Mouse (Mus musculus): ENCODE results near the gene Gm11555. TPM values are rescaled to one million over a fixed set of nuclear protein-coding genes. Genes with fewer than 3 reads are reported as not detected.
"Not testable (repeated sequence)": the region's sequence is repeated elsewhere in the genome, so short reads cannot be mapped to it uniquely, and the experiment has no call there.

The Gm11555 gene
- total and polyA plus RNA-seq, 3 experiments, result not detected

GRCm38 (mm10) chr11:99659256-99659655, 9.2 kb upstream of the Gm11555 start:
- TF ChIP-seq GATA1 (IDR thresholded peaks at IDR 0.05; ENCODE audit: borderline replicate concordance, low read length) (no peak), CTCF (IDR thresholded peaks at IDR 0.05; ENCODE audit: low read depth, low read length) (no peak), TAL1 (conservative IDR thresholded peaks at IDR 0.05; ENCODE audit: low read depth, low read length) (no peak), GATA2 (IDR thresholded peaks at IDR 0.05; ENCODE audit: borderline replicate concordance, low read depth, low read length) (no peak), POLR2AphosphoS5 (IDR thresholded peaks at IDR 0.05; ENCODE audit: insufficient replicate concordance, low read depth, low read length) (no peak)
- DNase-seq (ENCODE audit: low spot score), result no peak
- no peak overlapping the region for H3K4me3 ChIP-seq (ENCODE audit: low read depth, low read length)
- no peaks in the 10 kb centered on the region for H3K27me3 ChIP-seq (ENCODE audit: insufficient read depth, low read length)
- peaks cover 28% of the 10 kb centered on the region for H3K9me3 ChIP-seq (replicated peaks)
- H3K36me3 ChIP-seq (replicated peaks), result no peaks in the 10 kb centered on the region
- ATAC-seq (ENCODE audit: extremely low read depth, insufficient number of reproducible peaks, low FRiP score, poor library complexity, severe bottlenecking), result no peak
- no peaks in the 10 kb centered on the region for H3K4me1 ChIP-seq (ENCODE audit: insufficient read depth, low read depth, low read length)

GRCm38 (mm10) chr11:99658467-99659010, 8.5 kb upstream of the Gm11555 start, which contains the start of gene Gm11563:
Gene Gm11563 (minus strand): TSS chr11:99658960.
- H3K9me3 ChIP-seq (replicated peaks), result peaks cover 25% of the 10 kb centered on the region
- H3K4me3 ChIP-seq (ENCODE audit: low read depth, low read length); ATAC-seq (ENCODE audit: extremely low read depth, insufficient number of reproducible peaks, low FRiP score, poor library complexity, severe bottlenecking); H3K4me1 ChIP-seq (ENCODE audit: insufficient read depth, low read depth, low read length); H3K27me3 ChIP-seq (ENCODE audit: insufficient read depth, low read length); DNase-seq (ENCODE audit: low spot score); H3K36me3 ChIP-seq (replicated peaks): not testable (repeated sequence)

DNA sequence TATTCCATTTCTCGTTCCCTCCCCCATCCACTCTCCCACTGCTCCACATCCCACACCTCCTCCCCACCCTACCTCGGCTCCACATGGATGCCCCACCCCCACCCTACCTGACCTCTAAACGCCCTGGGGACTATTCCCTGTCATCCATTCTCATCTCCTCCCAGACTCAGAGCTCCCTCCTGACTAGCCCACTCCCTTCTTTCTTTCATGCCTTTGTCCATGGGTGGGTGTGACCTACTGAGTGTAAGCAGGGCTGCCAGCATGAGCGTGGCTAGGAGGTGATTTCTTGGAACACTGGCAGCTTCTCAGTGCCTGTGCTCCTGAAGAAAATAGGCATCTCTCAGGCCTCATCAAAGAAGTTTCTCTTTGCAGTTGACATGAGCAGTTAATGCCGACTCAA, 7.0 kb upstream of the Gm11555 start:
- DNase-seq (ENCODE audit: low spot score) (no peak), ATAC-seq (ENCODE audit: extremely low read depth, insufficient number of reproducible peaks, low FRiP score, poor library complexity, severe bottlenecking) (no peak)
- H3K4me1 ChIP-seq (ENCODE audit: insufficient read depth, low read depth, low read length), result no peaks in the 10 kb centered on the region
- peaks cover 21% of the 10 kb centered on the region for H3K9me3 ChIP-seq (replicated peaks)
- H3K36me3 ChIP-seq (replicated peaks), result no peaks in the 10 kb centered on the region
- no peaks in the 10 kb centered on the region for H3K27me3 ChIP-seq (ENCODE audit: insufficient read depth, low read length)
- no peak for TF ChIP-seq GATA1 (IDR thresholded peaks at IDR 0.05; ENCODE audit: borderline replicate concordance, low read length)
- TF ChIP-seq POLR2AphosphoS5 (IDR thresholded peaks at IDR 0.05; ENCODE audit: insufficient replicate concordance, low read depth, low read length), result no peak
- no peak for TF ChIP-seq GATA2 (IDR thresholded peaks at IDR 0.05; ENCODE audit: borderline replicate concordance, low read depth, low read length)
- TF ChIP-seq TAL1 (conservative IDR thresholded peaks at IDR 0.05; ENCODE audit: low read depth, low read length), result no peak
- no peak for TF ChIP-seq CTCF (IDR thresholded peaks at IDR 0.05; ENCODE audit: low read depth, low read length)
- H3K4me3 ChIP-seq (ENCODE audit: low read depth, low read length), result no peak overlapping the region

- Histone ChIP-seq H3K27me3 (ENCODE audit: insufficient read depth, low read length) (no peaks in the 10 kb centered on the region), H3K4me1 (ENCODE audit: insufficient read depth, low read depth, low read length) (no peaks in the 10 kb centered on the region), H3K9me3 (replicated peaks) (peaks cover 19% of the 10 kb centered on the region), H3K36me3 (replicated peaks) (no peaks in the 10 kb centered on the region), H3K4me3 (ENCODE audit: low read depth, low read length) (no peak overlapping the region)
- DNase-seq (ENCODE audit: low spot score), result no peak
- no peak for TF ChIP-seq TAL1 (conservative IDR thresholded peaks at IDR 0.05; ENCODE audit: low read depth, low read length)
- TF ChIP-seq CTCF (IDR thresholded peaks at IDR 0.05; ENCODE audit: low read depth, low read length), result no peak
- TF ChIP-seq GATA1 (IDR thresholded peaks at IDR 0.05; ENCODE audit: borderline replicate concordance, low read length), result no peak
- no peak for TF ChIP-seq POLR2AphosphoS5 (IDR thresholded peaks at IDR 0.05; ENCODE audit: insufficient replicate concordance, low read depth, low read length)
- TF ChIP-seq GATA2 (IDR thresholded peaks at IDR 0.05; ENCODE audit: borderline replicate concordance, low read depth, low read length), result no peak
- ATAC-seq (ENCODE audit: extremely low read depth, insufficient number of reproducible peaks, low FRiP score, poor library complexity, severe bottlenecking), result no peak
Measured at GRCm38 (mm10) chr11:99646444-99646843, 3.6 kb downstream of the Gm11555 start.

- Histone ChIP-seq H3K36me3 (replicated peaks) (no peaks in the 10 kb centered on the region), H3K4me3 (ENCODE audit: low read depth, low read length) (no peak overlapping the region), H3K9me3 (replicated peaks) (peaks cover 12% of the 10 kb centered on the region), H3K27me3 (ENCODE audit: insufficient read depth, low read length) (no peaks in the 10 kb centered on the region), H3K4me1 (ENCODE audit: insufficient read depth, low read depth, low read length) (no peaks in the 10 kb centered on the region)
- DNase-seq (ENCODE audit: low spot score), result no peak
- TF ChIP-seq CTCF (IDR thresholded peaks at IDR 0.05; ENCODE audit: low read depth, low read length) (no peak), TAL1 (conservative IDR thresholded peaks at IDR 0.05; ENCODE audit: low read depth, low read length) (no peak), GATA2 (IDR thresholded peaks at IDR 0.05; ENCODE audit: borderline replicate concordance, low read depth, low read length) (no peak), GATA1 (IDR thresholded peaks at IDR 0.05; ENCODE audit: borderline replicate concordance, low read length) (no peak), POLR2AphosphoS5 (IDR thresholded peaks at IDR 0.05; ENCODE audit: insufficient replicate concordance, low read depth, low read length) (no peak)
- ATAC-seq (ENCODE audit: extremely low read depth, insufficient number of reproducible peaks, low FRiP score, poor library complexity, severe bottlenecking), result no peak
Measured at GRCm38 (mm10) chr11:99644351-99644750, 5.7 kb downstream of the Gm11555 start.

GRCm38 (mm10) chr11:99643635-99644139, 6.3 kb downstream of the Gm11555 start, which contains the start of gene Krtap4-7:
Gene Krtap4-7 (minus strand): TSS chr11:99644089.
- peaks cover 16% of the 10 kb centered on the region for H3K9me3 ChIP-seq (replicated peaks)
- not testable (repeated sequence) for H3K27me3 ChIP-seq (ENCODE audit: insufficient read depth, low read length); ATAC-seq (ENCODE audit: extremely low read depth, insufficient number of reproducible peaks, low FRiP score, poor library complexity, severe bottlenecking); H3K36me3 ChIP-seq (replicated peaks); H3K4me1 ChIP-seq (ENCODE audit: insufficient read depth, low read depth, low read length); DNase-seq (ENCODE audit: low spot score)
- 0 out of 2 replicates have a peak within 1 kb of the TSS, but pooled peaks have one; percentile 9 for H3K4me3 ChIP-seq (ENCODE audit: low read depth, low read length)

DNA sequence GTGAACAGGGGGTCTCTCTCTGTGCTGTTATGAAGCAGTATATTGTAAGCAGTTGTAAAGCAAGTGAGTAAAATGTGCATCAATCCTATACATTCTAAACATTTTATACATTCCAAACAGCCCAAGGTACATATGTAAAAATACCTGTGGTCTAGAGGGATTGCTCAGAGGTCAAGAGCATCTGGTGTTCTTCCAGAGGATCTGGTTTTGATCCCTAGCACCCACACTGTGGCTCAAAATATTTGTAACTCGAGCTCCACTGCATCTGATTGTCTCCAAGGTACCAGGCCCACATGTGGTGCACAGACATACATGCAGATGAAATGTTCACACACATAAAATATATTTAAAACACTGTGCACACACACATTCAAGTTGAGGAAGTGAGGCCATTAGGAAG, 9.1 kb downstream of the Gm11555 start:
- Histone ChIP-seq H3K27me3 (ENCODE audit: insufficient read depth, low read length) (no peaks in the 10 kb centered on the region), H3K4me1 (ENCODE audit: insufficient read depth, low read depth, low read length) (no peaks in the 10 kb centered on the region), H3K36me3 (replicated peaks) (no peaks in the 10 kb centered on the region), H3K4me3 (ENCODE audit: low read depth, low read length) (no peak overlapping the region), H3K9me3 (replicated peaks) (peaks cover 18% of the 10 kb centered on the region)
- ATAC-seq (ENCODE audit: extremely low read depth, insufficient number of reproducible peaks, low FRiP score, poor library complexity, severe bottlenecking) (no peak), DNase-seq (ENCODE audit: low spot score) (no peak)
- TF ChIP-seq POLR2AphosphoS5 (IDR thresholded peaks at IDR 0.05; ENCODE audit: insufficient replicate concordance, low read depth, low read length), result no peak
- no peak for TF ChIP-seq GATA1 (IDR thresholded peaks at IDR 0.05; ENCODE audit: borderline replicate concordance, low read length)
- no peak for TF ChIP-seq GATA2 (IDR thresholded peaks at IDR 0.05; ENCODE audit: borderline replicate concordance, low read depth, low read length)
- no peak for TF ChIP-seq TAL1 (conservative IDR thresholded peaks at IDR 0.05; ENCODE audit: low read depth, low read length)
- TF ChIP-seq CTCF (IDR thresholded peaks at IDR 0.05; ENCODE audit: low read depth, low read length), result no peak

Data from G1E (cell line).